Mouse (Mus musculus): Measurements from ENCODE around the gene Olfr1331. TPM values are rescaled to one million over a fixed set of nuclear protein-coding genes. Genes with fewer than 3 reads are reported as not detected.
"Not testable (repeated sequence)": the region's sequence is repeated elsewhere in the genome, so short reads cannot be mapped to it uniquely, and the experiment has no call there.

The Olfr1331 gene
- total RNA-seq (2021): not detected in 2 replicates
- long read RNA-seq, experiment 1: 0 reads
- long read RNA-seq, experiment 2: 0 reads

- no peak for DNase-seq
Observed at GRCm38 (mm10) chr4:118864349-118864748, at the start of gene Olfr1331. Olfr1331 (plus strand) TSS chr4:118864649.

- no peak for DNase-seq
Observed at GRCm38 (mm10) chr4:118818921-118819320, 45.5 kb upstream of the Olfr1331 start.

- DNase-seq: no peak
Observed at GRCm38 (mm10) chr4:118836179-118836578, 28.3 kb upstream of the Olfr1331 start, which contains the start of gene Olfr1333. Olfr1333 (minus strand) TSS chr4:118836279.

GRCm38 (mm10) chr4:118861791-118862190 lies 2.7 kb upstream of the Olfr1331 start:
- no peak for DNase-seq

GRCm38 (mm10) chr4:118862704-118863103 lies 1.7 kb upstream of the Olfr1331 start:
- DNase-seq: no peak

- DNase-seq: peak; percentile 7
Observed at GRCm38 (mm10) chr4:118867566-118867965, 3.1 kb downstream of the Olfr1331 start.

- DNase-seq: no peak
Observed at GRCm38 (mm10) chr4:118888297-118888696, 23.8 kb downstream of the Olfr1331 start, which contains the start of gene Olfr1330. Olfr1330 (plus strand) TSS chr4:118888597.

- DNase-seq: no peak
Observed at GRCm38 (mm10) chr4:118901981-118902380, 37.5 kb downstream of the Olfr1331 start.

GRCm38 (mm10) chr4:118917365-118917764 lies 52.9 kb downstream of the Olfr1331 start, which contains the start of gene Olfr1329:
Olfr1329 (minus strand) TSS chr4:118917465.
- DNase-seq: not testable (repeated sequence)

Other genes starting within 250 kb of the Olfr1331 start
- gene Cfap57, start 243.9 kb upstream of the Olfr1331 start, total RNA-seq (2021): not detected in 2 replicates
- gene Ebna1bp2, start 243.8 kb upstream of the Olfr1331 start, total RNA-seq (2021): 67.7 and 86.3 TPM in 2 replicates
- not detected in 2 replicates for gene Olfr62, start 205.7 kb upstream of the Olfr1331 start, total RNA-seq (2021)
- gene Olfr1342, start 171.9 kb upstream of the Olfr1331 start, total RNA-seq (2021): not detected in 2 replicates
- gene Olfr1341, start 161.1 kb upstream of the Olfr1331 start, total RNA-seq (2021): not detected in 2 replicates
- gene Olfr1340, start 144.5 kb upstream of the Olfr1331 start, total RNA-seq (2021): not detected in 2 replicates
- not detected in 2 replicates for gene Olfr1339, start 132.5 kb upstream of the Olfr1331 start, total RNA-seq (2021)
- not detected in 2 replicates for gene Olfr1338, start 105.9 kb upstream of the Olfr1331 start, total RNA-seq (2021)
- not detected in 2 replicates for gene Olfr1337, start 82.1 kb upstream of the Olfr1331 start, total RNA-seq (2021)
- gene Olfr1335, start 54.7 kb upstream of the Olfr1331 start, total RNA-seq (2021): not detected in 2 replicates
- gene Olfr1333, start 28.4 kb upstream of the Olfr1331 start, total RNA-seq (2021): not detected in 2 replicates
- gene Olfr1330, start 23.9 kb downstream of the Olfr1331 start, total RNA-seq (2021): not detected in 2 replicates
- not detected in 2 replicates for gene Olfr1329, start 52.8 kb downstream of the Olfr1331 start, total RNA-seq (2021)
- gene Olfr1328, start 74.0 kb downstream of the Olfr1331 start, total RNA-seq (2021): not detected in 2 replicates
- gene Lao1, start 96.9 kb downstream of the Olfr1331 start, total RNA-seq (2021): 0.33 and 0.60 TPM in 2 replicates
- gene Slc2a1, start 244.1 kb downstream of the Olfr1331 start, total RNA-seq (2021): 15.9 and 19.6 TPM in 2 replicates